ENCODE assay signal across 9 mouse cellular contexts in genomic region chr8:110714827-110715519, GRCm38 (mm10). TPM values are rescaled to one million over a fixed set of nuclear protein-coding genes. Genes with fewer than 3 reads are reported as not detected.
DNase-seq lines count a peak whose midpoint lies in the region; ATAC-seq and TF ChIP-seq lines count a peak whose summit lies in the region.
"Had no signal": no experiment of that assay in that cellular context is flagged by ENCODE, and none has a peak within 500 bp of the region (broad histone marks: within the 10 kb centered on the region; RNA-seq: fewer than 3 reads in every experiment).

No protein-coding gene starts in this region.

- peak; percentile 63 to 65 for DNase-seq in cerebellum, postnatal 10 days
- no peak for DNase-seq in cerebellum, adult 11-12 months
- DNase-seq in left cerebral cortex, adult 2 months (ENCODE audit: extremely low spot score in 1 of 2, low spot score in 2 of 2), result no peak
- DNase-seq in left cerebral cortex, adult 9 months (ENCODE audit: low spot score in 2 of 2), result no peak
- DNase-seq in midbrain, postnatal 0 days (ENCODE audit: low spot score), result peak; percentile 75
- no peak for DNase-seq in ovary, adult 18-20 months (ENCODE audit: low spot score)
- DNase-seq: thymus, postnatal 14 days had no signal

- WGBS in hindbrain, embryonic 12.5 days, result 85% methylated on average over 15 of the region's 15 CpGs
- 51% methylated on average over 15 of the region's 15 CpGs for WGBS in midbrain, postnatal 0 days

- no peak overlapping the region for H3K9ac ChIP-seq in hindbrain, embryonic 12.5 days
- H3K9ac ChIP-seq in midbrain, postnatal 0 days (replicated peaks; ENCODE audit: low read length, poor library complexity, severe bottlenecking), result 0 out of 2 replicates have a peak overlapping the region, but pooled peaks have one; percentile 33

- no peak overlapping the region for H3K4me2 ChIP-seq in hindbrain, embryonic 12.5 days (replicated peaks)
- no peak overlapping the region for H3K4me2 ChIP-seq in midbrain, postnatal 0 days (ENCODE audit: low read depth, low read length, poor library complexity, severe bottlenecking)

- peaks cover 44% of the 10 kb centered on the region for H3K4me1 ChIP-seq in hindbrain, embryonic 12.5 days
- peaks cover 45% of the 10 kb centered on the region for H3K4me1 ChIP-seq in midbrain, postnatal 0 days (ENCODE audit: insufficient read depth, low read length)

- peak overlapping the region; percentile 86 for H3K27ac ChIP-seq in left cerebral cortex, adult 2 months
- peak overlapping the region; percentile 66; the same call in 1 of the 2 replicates for H3K27ac ChIP-seq in hindbrain, embryonic 12.5 days
- H3K27ac ChIP-seq in midbrain, postnatal 0 days (ENCODE audit: low read depth, low read length), result peak overlapping the region; percentile 85

- no peak overlapping the region for H3K4me3 ChIP-seq in left cerebral cortex, adult 2 months
- H3K4me3 ChIP-seq in hindbrain, embryonic 12.5 days, result no peak overlapping the region
- no peak overlapping the region for H3K4me3 ChIP-seq in midbrain, postnatal 0 days (ENCODE audit: low read depth, low read length)

- no peak for ATAC-seq in hindbrain, embryonic 12.5 days (ENCODE audit: low FRiP score)
- no peak for ATAC-seq in midbrain, postnatal 0 days (ENCODE audit: low FRiP score)
- no peak for ATAC-seq in inflammation-experienced regulatory T-cells, adult 6 months

- peaks cover 39% of the 10 kb centered on the region for H3K36me3 ChIP-seq in hindbrain, embryonic 12.5 days
- H3K36me3 ChIP-seq in midbrain, postnatal 0 days (ENCODE audit: insufficient read depth, low read length), result peaks cover 12% of the 10 kb centered on the region

- no peaks in the 10 kb centered on the region; the same call in 1 of the 2 replicates for H3K27me3 ChIP-seq in hindbrain, embryonic 12.5 days
- H3K27me3 ChIP-seq in midbrain, postnatal 0 days (ENCODE audit: insufficient read depth, low read length), result no peaks in the 10 kb centered on the region

- no peaks in the 10 kb centered on the region for H3K9me3 ChIP-seq in hindbrain, embryonic 12.5 days (replicated peaks)
- no peaks in the 10 kb centered on the region for H3K9me3 ChIP-seq in midbrain, postnatal 0 days (ENCODE audit: low read length)

- no peak for TF ChIP-seq CTCF in left cerebral cortex, adult 2 months (IDR thresholded peaks at IDR 0.05)
- TF ChIP-seq CTCF in midbrain, postnatal 0 days (IDR thresholded peaks at IDR 0.05), result no peak

- intact Hi-C loops in left cerebral cortex, adult 2 months (cut with DNase I), result no loop called here

RNA-seq across cellular contexts. Expression of gene Mtss1l, which starts 6.3 kb away (rescaled TPM):
- total RNA-seq in left cerebral cortex, adult 2 months (2021), result 100 to 1,000 TPM; 207 to 234 TPM
- polyA plus RNA-seq in hindbrain, embryonic 12.5 days (2016; fragmentation: Nextera tagmentation; extraction: Ambion mirVana), result 21.6 and 23.3 TPM in 2 replicates
- 90.5 and 101 TPM in 2 replicates for total RNA-seq in midbrain, postnatal 0 days (2014; rRNA removed)
- 35.2 and 37.7 TPM in 2 replicates for polyA plus RNA-seq in midbrain, postnatal 0 days (2015; fragmentation: Nextera tagmentation; extraction: Ambion mirVana)
- under 1 TPM in 1 of 3 experiments, not detected in 2; 0.19 TPM for polyA plus RNA-seq in inflammation-experienced regulatory T-cells, adult 6 months (2017; shearing (Covaris generic))

Comparison
In these comparisons a context has a peak if more than half of its experiments do, and no peak if none do; other contexts are left out.
1. DNase-seq: peak in cerebellum, postnatal 10 days (2 of 2) and midbrain, postnatal 0 days (single experiment); none in cerebellum, adult 11-12 months (single experiment), left cerebral cortex, adult 2 months (0 of 2), left cerebral cortex, adult 9 months (0 of 2) and ovary, adult 18-20 months (single experiment).
2. RNA of gene Mtss1l, which starts 6.3 kb away (polyA plus RNA-seq): 35.2 to 37.7 TPM in midbrain, postnatal 0 days and 21.6 to 23.3 TPM in hindbrain, embryonic 12.5 days; 0.19 TPM in inflammation-experienced regulatory T-cells, adult 6 months; every median in the first group is over 10 times any median in the second.
3. Peak in every context shown above with its lines, with median percentiles within 50 percentile points of each other: H3K27ac ChIP-seq.